Comparison of ENCODE assay signal across 8 mouse cellular contexts in the genomic region with DNA sequence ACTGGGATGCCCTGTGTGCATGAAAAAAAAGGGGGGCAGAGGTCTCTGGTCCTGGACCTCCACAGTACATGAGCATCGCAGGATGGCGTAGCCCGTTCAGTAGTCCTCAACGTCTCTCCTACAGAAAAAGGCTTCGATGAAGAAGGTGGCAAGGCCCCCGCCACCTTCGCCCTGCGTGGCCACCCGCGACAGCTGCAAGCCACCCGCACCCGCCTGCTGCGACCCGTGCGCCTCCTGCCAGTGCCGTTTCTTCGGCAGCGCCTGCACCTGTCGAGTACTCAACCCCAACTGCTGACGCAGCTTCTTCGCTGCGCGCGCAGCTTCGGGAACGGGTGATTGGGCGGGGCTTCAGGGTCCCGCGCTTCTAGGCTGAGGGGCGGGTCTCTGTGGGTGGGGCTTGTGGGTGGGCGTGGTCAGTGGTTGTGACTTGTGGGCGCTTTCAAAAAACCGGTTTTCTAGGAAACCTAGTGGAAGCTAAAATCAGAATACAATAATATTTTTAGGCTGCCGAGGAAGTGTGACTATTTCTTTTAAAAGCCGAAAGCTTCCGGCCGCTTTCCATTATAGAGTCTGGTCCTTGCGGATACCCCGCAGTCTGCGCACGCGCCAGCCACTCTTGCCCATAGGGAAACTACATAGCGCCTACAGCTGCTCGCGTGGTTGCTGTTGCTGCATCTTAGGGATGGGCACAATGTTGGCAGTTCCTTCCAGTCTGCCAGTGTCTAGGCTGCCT. TPM values are rescaled to one million over a fixed set of nuclear protein-coding genes. Genes with fewer than 3 reads are reported as not detected.
A peak's percentile ranks its signal among the peaks of the same experiment; 100 is the strongest.
DNase-seq lines count a peak whose midpoint lies in the region; ATAC-seq and TF ChIP-seq lines count a peak whose summit lies in the region.

No protein-coding gene starts in this region.

- no peaks in the 10 kb centered on the region for H3K36me3 ChIP-seq in forebrain, embryonic 15.5 days
- H3K36me3 ChIP-seq in lung, embryonic 14.5 days (ENCODE audit: insufficient read depth) = no peaks in the 10 kb centered on the region
- no peaks in the 10 kb centered on the region for H3K36me3 ChIP-seq in thymus, adult 2 months (ENCODE audit: control insufficient read depth, insufficient read depth, low read length)

- intact Hi-C loops in heart, postnatal 36 days (cut with DNase I) = loop anchor here (2.0 kb wide), 1 partner anchor 22 kb away; no protein-coding TSS in a partner anchor

- H3K4me3 ChIP-seq in forebrain, embryonic 15.5 days = peak overlapping the region; percentile 52
- H3K4me3 ChIP-seq in layer of hippocampus, adult 2 months = peak overlapping the region; percentile 65
- peak overlapping the region; percentile 49 for H3K4me3 ChIP-seq in lung, embryonic 14.5 days (ENCODE audit: low read depth, low read length)
- H3K4me3 ChIP-seq in olfactory bulb, adult 2 months (ENCODE audit: insufficient read depth, low read depth, low read length) = peak overlapping the region; percentile 74
- H3K4me3 ChIP-seq in thymus, adult 2 months (ENCODE audit: control insufficient read depth, insufficient read depth, low read length) = peak overlapping the region; percentile 40

- peak overlapping the region; percentile 82 for H3K27ac ChIP-seq in forebrain, embryonic 15.5 days (replicated peaks)
- H3K27ac ChIP-seq in layer of hippocampus, adult 2 months = peak overlapping the region; percentile 98
- H3K27ac ChIP-seq in lung, embryonic 14.5 days (ENCODE audit: low read depth) = peak overlapping the region; percentile 83
- H3K27ac ChIP-seq in olfactory bulb, adult 2 months (ENCODE audit: insufficient read depth, low read depth, low read length) = peak overlapping the region; percentile 93
- H3K27ac ChIP-seq in thymus, adult 2 months (ENCODE audit: control insufficient read depth, insufficient read depth, low read length) = peak overlapping the region; percentile 68

- WGBS in forebrain, embryonic 15.5 days = under 1% methylated on average over 45 of the region's 45 CpGs
- under 1% methylated on average over 45 of the region's 45 CpGs for WGBS in lung, embryonic 14.5 days
- WGBS in olfactory bulb, adult 2 months = under 1% methylated on average over 45 of the region's 45 CpGs
- 1% methylated on average over 45 of the region's 45 CpGs for WGBS in thymus, adult 2 months

- H3K9ac ChIP-seq in forebrain, embryonic 15.5 days (replicated peaks) = peak overlapping the region; percentile 69
- peak overlapping the region; percentile 49 for H3K9ac ChIP-seq in lung, embryonic 14.5 days

- ATAC-seq in forebrain, embryonic 15.5 days (replicated peaks) = peak; percentile 97
- peak; percentile 94 for ATAC-seq in lung, embryonic 14.5 days (ENCODE audit: insufficient read depth)

- H3K9me3 ChIP-seq in forebrain, embryonic 15.5 days = no peaks in the 10 kb centered on the region
- no peaks in the 10 kb centered on the region for H3K9me3 ChIP-seq in lung, embryonic 14.5 days (ENCODE audit: low read depth, low read length)

- TF ChIP-seq CTCF in layer of hippocampus, adult 2 months (conservative IDR thresholded peaks at IDR 0.05) = no peak
- no peak for TF ChIP-seq CTCF in lung, embryonic 14.5 days (IDR thresholded peaks at IDR 0.05; ENCODE audit: low read depth)
- no peak for TF ChIP-seq CTCF in olfactory bulb, adult 2 months (IDR thresholded peaks at IDR 0.05; ENCODE audit: insufficient read depth, low read depth, low read length)
- peak; percentile 36; the same call in 1 of the 2 replicates for TF ChIP-seq CTCF in thymus, adult 2 months (IDR thresholded peaks at IDR 0.05; ENCODE audit: borderline replicate concordance, control insufficient read depth, extremely low read depth, insufficient read depth, low read length, poor library complexity)

- DNase-seq in ES-CJ7 (ENCODE audit: low read depth, low spot score) = peak; percentile 96
- DNase-seq in cerebellum, adult 11 months = peak; percentile 95
- peak; percentile 92 to 94 for DNase-seq in heart, postnatal 36 days
- peak; percentile 88 to 95 for DNase-seq in layer of hippocampus, adult 2 months (ENCODE audit: low spot score in 2 of 2)
- peak; percentile 99 for DNase-seq in lung, embryonic 14.5 days
- peak; percentile 97 for DNase-seq in thymus, adult 2 months

- peak; percentile 99 for TF ChIP-seq POLR2A in olfactory bulb, adult 2 months (IDR thresholded peaks at IDR 0.05; ENCODE audit: insufficient read depth, low read depth, low read length)
- TF ChIP-seq POLR2A in thymus, adult 2 months (IDR thresholded peaks at IDR 0.05; ENCODE audit: control insufficient read depth, extremely low read depth, insufficient read depth, low read length, poor library complexity) = peak; percentile 90

- peaks cover 13% of the 10 kb centered on the region for H3K4me1 ChIP-seq in forebrain, embryonic 15.5 days
- peaks cover 9% of the 10 kb centered on the region; the same call in 1 of the 2 replicates for H3K4me1 ChIP-seq in lung, embryonic 14.5 days (ENCODE audit: insufficient read depth)
- H3K4me1 ChIP-seq in olfactory bulb, adult 2 months (ENCODE audit: control insufficient read depth, insufficient read depth, low read length) = peaks cover 5% of the 10 kb centered on the region
- H3K4me1 ChIP-seq in thymus, adult 2 months (replicated peaks; ENCODE audit: control insufficient read depth, insufficient read depth, low read length) = peaks cover 16% of the 10 kb centered on the region

- no peaks in the 10 kb centered on the region for H3K27me3 ChIP-seq in forebrain, embryonic 15.5 days
- H3K27me3 ChIP-seq in lung, embryonic 14.5 days (ENCODE audit: insufficient read depth, low read length) = no peaks in the 10 kb centered on the region
- H3K27me3 ChIP-seq in thymus, adult 2 months (ENCODE audit: control insufficient read depth, insufficient read depth, low read length) = no peaks in the 10 kb centered on the region

- H3K4me2 ChIP-seq in forebrain, embryonic 15.5 days (replicated peaks) = peak overlapping the region; percentile 73
- H3K4me2 ChIP-seq in lung, embryonic 14.5 days = peak overlapping the region; percentile 84

RNA-seq across cellular contexts. Expression of a gene that starts 23.6 kb away (rescaled TPM):
- 44.8 and 48.0 TPM in 2 replicates for polyA plus RNA-seq in forebrain, embryonic 15.5 days (2015; fragmentation: Nextera tagmentation; extraction: Ambion mirVana)
- total RNA-seq in heart, postnatal 36 days (2021) = 10 to 100 TPM; 10.8 to 14.5 TPM
- total RNA-seq in layer of hippocampus, adult 2 months (2021) = 10 to 100 TPM; 14.6 to 16.2 TPM
- polyA plus RNA-seq in lung, embryonic 14.5 days (2014; fragmentation: Nextera tagmentation; extraction: Ambion mirVana) = 74.7 and 85.6 TPM in 2 replicates
- polyA plus RNA-seq in olfactory bulb, adult 2 months (2012; ENCODE audit: insufficient read depth, insufficient read length, low replicate concordance, missing spikeins) = not detected in 2 replicates
- polyA plus RNA-seq in thymus, adult 2 months (2012; rRNA removed) = 90.7 and 99.4 TPM in 2 replicates

RNA-seq across cellular contexts. Expression of a gene that starts 32.6 kb away (rescaled TPM):
- polyA plus RNA-seq in forebrain, embryonic 15.5 days (2015; fragmentation: Nextera tagmentation; extraction: Ambion mirVana) = 0.13 and 0.18 TPM in 2 replicates
- total RNA-seq in heart, postnatal 36 days (2021) = under 1 TPM; 0.19 TPM
- under 1 TPM; 0.15 to 0.17 TPM for total RNA-seq in layer of hippocampus, adult 2 months (2021)
- polyA plus RNA-seq in lung, embryonic 14.5 days (2014; fragmentation: Nextera tagmentation; extraction: Ambion mirVana) = 0.26 and 0.38 TPM in 2 replicates
- not detected in 2 replicates for polyA plus RNA-seq in olfactory bulb, adult 2 months (2012; ENCODE audit: insufficient read depth, insufficient read length, low replicate concordance, missing spikeins)
- polyA plus RNA-seq in thymus, adult 2 months (2012; rRNA removed) = 0.06 and 0.16 TPM in 2 replicates

Comparison
In these comparisons a context has a peak if more than half of its experiments do, and no peak if none do; other contexts are left out.
1. Peak in every context shown above with its lines: DNase-seq, ATAC-seq, H3K4me3 ChIP-seq and H3K27ac ChIP-seq.
2. RNA of a gene that starts 23.6 kb away (polyA plus RNA-seq): 90.7 to 99.4 TPM in thymus, adult 2 months, 74.7 to 85.6 TPM in lung, embryonic 14.5 days and 44.8 to 48.0 TPM in forebrain, embryonic 15.5 days; not detected in olfactory bulb, adult 2 months; every median in the first group is over 10 times any median in the second.